Mouse (Mus musculus) E14TG2a.4 (cell line): ENCODE results near the gene Gm20388.
A peak's percentile ranks its signal among the peaks of the same experiment; 100 is the strongest.

Experiments
- H3K27me3 ChIP-seq: 2 replicates; pipeline ENCODE4 v1.6.1; 2014; ENCODE audit warnings: low read length, control low read depth; ENCODE audit not compliant: insufficient read depth
- H3K36me3 ChIP-seq: 2 replicates; pipeline ENCODE4 v1.6.1; 2014; ENCODE audit warnings: low read length, control low read depth; ENCODE audit not compliant: insufficient read depth
- H3K4me1 ChIP-seq: replicated peaks from 2 replicates; pipeline ENCODE4 v1.6.1; 2014; ENCODE audit warnings: low read depth, low read length, control low read depth
- H3K4me3 ChIP-seq: replicated peaks from 2 replicates; pipeline ENCODE4 v1.5.1; 2014; ENCODE audit warnings: mild to moderate bottlenecking, low read length
- H3K9me3 ChIP-seq: 2 replicates; pipeline ENCODE4 v1.6.1; 2014; ENCODE audit warnings: low read length, control low read depth
- CTCF ChIP-seq: conservative IDR thresholded peaks from 2 replicates; pipeline ENCODE4 v1.5.1; 2014; ENCODE audit warnings: low read length
- NANOG ChIP-seq: IDR thresholded peaks from 2 replicates; pipeline ENCODE4 v1.6.1; 2014; ENCODE audit warnings: borderline replicate concordance, low read length, mixed read lengths
- POU5F1 ChIP-seq: IDR thresholded peaks from 2 replicates; pipeline ENCODE4 v1.6.1; 2014; ENCODE audit warnings: low read length, borderline replicate concordance

Gm20388 gene

DNA sequence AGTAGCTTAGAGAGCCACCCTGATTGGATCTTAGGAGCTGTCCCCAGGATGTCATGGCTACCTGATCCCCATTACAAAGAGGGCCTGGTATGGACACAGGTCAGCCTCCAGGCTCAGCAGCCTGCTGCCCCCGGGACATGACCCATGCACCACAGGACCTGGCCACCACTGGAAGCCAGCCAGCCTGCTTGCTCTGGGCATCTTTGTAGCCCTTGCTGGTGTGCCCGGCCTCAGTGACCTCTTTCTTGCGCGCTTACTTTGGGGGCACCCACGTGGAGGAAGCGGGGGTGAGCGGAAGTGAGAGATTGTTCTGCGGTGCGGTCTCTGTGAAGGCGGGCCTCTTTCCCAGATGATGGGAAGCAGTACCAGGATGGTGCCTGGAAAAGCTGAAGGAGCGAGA, 641.9 kb downstream of the Gm20388 start:
- no peak for TF ChIP-seq POU5F1
- TF ChIP-seq CTCF: no peak
- no peak for TF ChIP-seq NANOG
- Histone ChIP-seq H3K27me3 (no peaks in the 10 kb centered on the region; the same call in 1 of the 2 replicates), H3K4me3 (0 out of 2 replicates have a peak overlapping the region, but pooled peaks have one; percentile 49), H3K9me3 (no peaks in the 10 kb centered on the region), H3K36me3 (peaks cover 85% of the 10 kb centered on the region), H3K4me1 (peaks cover 100% of the 10 kb centered on the region)

DNA sequence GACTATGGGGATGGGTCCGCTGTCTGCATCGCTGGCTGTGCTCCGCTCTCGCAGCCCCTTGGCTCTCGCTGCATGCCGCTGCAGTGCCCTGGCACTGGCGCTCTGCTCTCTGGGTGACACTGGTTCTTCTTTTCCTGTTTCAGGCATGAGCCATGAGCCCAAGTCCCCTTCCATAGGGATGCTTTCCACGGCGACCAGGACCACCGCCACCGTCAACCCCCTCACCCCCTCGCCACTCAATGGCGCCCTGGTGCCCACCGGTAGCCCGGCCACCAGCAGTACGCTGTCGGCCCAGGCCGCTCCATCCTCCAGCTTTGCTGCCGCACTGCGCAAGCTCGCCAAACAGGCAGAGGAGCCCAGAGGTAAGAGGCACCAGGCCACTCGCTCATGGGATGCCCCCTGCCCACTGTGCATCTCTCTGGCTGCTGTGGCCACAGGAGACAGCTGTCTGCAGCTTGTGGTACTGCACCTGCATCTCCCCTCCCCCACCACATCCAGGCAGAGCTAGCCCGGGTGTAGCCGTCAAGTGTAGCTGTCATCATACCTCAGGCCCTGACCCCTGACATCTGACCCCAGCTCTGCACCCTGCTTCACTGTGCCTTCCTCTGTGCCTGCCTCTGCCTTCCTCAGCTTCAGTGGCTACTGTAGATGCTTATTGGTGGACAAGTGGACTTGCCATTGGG, 642.9 kb downstream of the Gm20388 start:
- Histone ChIP-seq H3K27me3 (no peaks in the 10 kb centered on the region; the same call in 1 of the 2 replicates), H3K4me1 (peaks cover 100% of the 10 kb centered on the region), H3K4me3 (peak overlapping the region; percentile 49; the same call in 1 of the 2 replicates), H3K36me3 (peaks cover 85% of the 10 kb centered on the region), H3K9me3 (no peaks in the 10 kb centered on the region)
- no peak for TF ChIP-seq NANOG

DNA sequence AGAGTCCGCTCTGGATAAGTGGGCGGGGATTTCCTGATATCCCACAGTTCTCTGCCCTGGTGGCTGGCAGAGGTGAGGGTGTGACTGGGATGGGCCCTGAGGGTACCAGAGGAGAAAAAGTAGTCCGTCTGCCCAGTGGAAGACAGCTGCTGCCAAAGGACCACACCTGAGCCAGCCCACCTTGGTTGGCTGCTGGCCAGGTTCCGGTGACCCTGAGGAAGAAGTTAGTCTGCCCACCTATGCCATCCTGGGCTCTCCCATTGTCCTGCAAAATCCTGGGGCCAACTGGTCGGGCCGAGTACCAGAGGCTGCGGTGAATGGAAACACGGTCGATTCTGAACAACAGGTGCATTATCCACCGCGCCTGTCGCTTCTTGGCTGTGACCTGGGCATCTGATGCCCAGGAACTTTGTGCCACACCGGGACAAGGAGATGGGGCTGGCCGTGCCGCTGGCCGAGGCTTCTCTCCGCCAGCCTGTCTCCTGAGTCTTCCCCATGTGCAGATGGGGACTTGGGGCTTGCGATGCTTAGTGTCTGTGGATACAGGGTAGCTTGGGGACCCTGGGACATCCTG, 643.9 kb downstream of the Gm20388 start:
- Histone ChIP-seq H3K27me3 (no peaks in the 10 kb centered on the region), H3K36me3 (peaks cover 89% of the 10 kb centered on the region), H3K4me3 (no peak overlapping the region), H3K9me3 (no peaks in the 10 kb centered on the region), H3K4me1 (peaks cover 100% of the 10 kb centered on the region)
- no peak for TF ChIP-seq NANOG
- no peak for TF ChIP-seq POU5F1
- TF ChIP-seq CTCF: no peak

DNA sequence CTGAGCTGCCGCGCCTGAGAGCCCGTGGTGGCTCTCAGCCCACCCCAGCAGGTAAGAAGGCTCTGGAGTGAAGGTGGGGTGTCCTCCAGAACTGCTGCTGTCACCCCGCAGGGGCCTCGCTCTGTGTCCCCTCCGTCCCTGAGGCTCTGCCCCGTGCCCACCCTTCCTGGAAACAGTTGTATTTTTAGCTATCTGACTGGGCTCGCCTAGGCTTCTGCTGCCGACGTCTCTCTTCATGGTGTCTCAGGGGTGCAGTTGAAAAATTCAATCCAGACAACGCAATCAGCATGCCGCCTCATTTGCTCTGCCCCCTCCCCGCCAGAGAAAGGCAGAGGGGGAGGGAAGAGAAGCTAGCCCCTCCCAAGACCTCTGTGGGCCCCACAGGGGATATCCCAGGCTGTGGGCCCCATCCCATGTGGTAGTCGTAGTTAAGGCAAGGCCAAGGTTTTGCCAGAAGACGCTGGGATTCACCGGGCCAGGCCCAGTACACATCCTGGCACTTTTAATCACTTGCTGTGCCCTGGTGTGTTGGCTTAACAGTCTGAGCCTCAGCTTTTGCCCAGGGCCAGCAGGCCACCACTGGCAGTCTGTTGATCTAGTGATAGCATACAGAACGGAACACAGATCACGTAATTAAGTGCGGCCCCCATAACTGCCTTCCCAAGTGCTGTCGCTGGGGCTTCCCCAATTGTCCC, 645.7 kb downstream of the Gm20388 start:
- TF ChIP-seq POU5F1 (no peak), NANOG (no peak), CTCF (no peak)
- no peaks in the 10 kb centered on the region for H3K9me3 ChIP-seq
- no peak overlapping the region; the same call in 1 of the 2 replicates for H3K4me3 ChIP-seq
- H3K27me3 ChIP-seq: no peaks in the 10 kb centered on the region
- H3K4me1 ChIP-seq: peaks cover 100% of the 10 kb centered on the region
- peaks cover 98% of the 10 kb centered on the region for H3K36me3 ChIP-seq

DNA sequence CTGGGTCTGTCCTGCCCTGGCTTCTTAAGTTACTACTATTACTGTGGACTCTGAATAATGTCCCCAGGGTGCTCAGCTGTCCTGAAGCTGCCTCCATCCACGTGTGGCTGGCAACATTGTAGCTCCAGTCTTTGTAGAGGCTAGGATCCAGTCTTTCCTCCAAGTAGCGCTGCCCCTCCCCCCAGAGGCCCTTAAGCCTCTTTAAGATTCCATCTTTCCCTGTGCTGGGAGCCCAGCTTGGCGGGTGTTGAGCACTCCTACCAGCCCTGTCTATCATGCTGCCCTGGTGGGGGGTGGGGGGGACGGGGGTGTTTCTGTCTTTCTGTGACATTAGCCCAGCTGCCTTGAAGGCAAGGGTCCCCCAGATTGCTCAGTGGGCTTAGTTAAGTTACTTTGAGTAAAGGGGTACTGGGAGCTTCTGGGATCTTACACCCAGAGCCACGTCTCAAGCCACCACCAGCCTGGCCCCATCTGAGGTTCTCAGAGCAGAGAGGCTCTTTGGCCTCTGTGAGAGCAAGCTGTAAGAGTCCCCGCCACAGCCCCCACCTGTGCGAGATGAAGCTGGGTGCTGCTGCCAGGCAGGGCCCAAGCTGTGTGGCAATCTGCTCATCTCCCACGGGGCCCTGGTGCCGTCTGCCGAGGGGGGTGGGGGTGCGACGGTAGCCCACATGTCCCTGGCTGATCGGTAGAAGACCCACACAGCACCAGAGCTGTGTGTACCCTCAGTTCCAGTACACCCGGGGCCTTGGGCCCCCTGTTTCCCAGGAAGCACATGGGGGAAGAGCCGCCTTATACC, 646.7 kb downstream of the Gm20388 start:
- TF ChIP-seq POU5F1: no peak
- TF ChIP-seq NANOG: no peak
- no peak for TF ChIP-seq CTCF
- Histone ChIP-seq H3K4me3 (peak overlapping the region; percentile 49), H3K27me3 (no peaks in the 10 kb centered on the region), H3K36me3 (peaks cover 98% of the 10 kb centered on the region), H3K4me1 (peaks cover 100% of the 10 kb centered on the region), H3K9me3 (no peaks in the 10 kb centered on the region)

DNA sequence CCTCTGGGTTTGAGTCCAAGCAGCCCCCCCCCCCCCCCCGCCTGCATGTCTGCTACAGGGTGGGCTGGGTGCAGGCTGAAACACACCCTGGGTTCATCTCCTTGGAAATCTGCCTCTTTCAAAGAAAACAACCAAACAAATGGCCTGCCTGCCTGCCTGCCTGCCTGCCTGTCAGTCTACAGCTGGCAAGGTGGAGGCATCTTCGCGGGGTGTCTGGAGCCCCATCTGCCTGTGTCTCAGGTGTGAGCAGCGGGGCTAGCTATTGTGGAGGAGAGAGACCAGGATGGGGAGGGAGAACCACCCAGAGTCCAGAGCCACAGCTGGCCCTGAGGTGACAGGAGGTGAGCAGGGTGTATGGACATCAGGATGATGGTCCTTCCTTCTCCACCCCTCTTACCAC, 647.5 kb downstream of the Gm20388 start:
- H3K4me3 ChIP-seq: peak overlapping the region; percentile 13; the same call in 1 of the 2 replicates
- peaks cover 98% of the 10 kb centered on the region for H3K36me3 ChIP-seq
- TF ChIP-seq CTCF (no peak), NANOG (no peak), POU5F1 (no peak)
- H3K4me1 ChIP-seq: peaks cover 100% of the 10 kb centered on the region
- no peaks in the 10 kb centered on the region for H3K9me3 ChIP-seq
- H3K27me3 ChIP-seq: no peaks in the 10 kb centered on the region

DNA sequence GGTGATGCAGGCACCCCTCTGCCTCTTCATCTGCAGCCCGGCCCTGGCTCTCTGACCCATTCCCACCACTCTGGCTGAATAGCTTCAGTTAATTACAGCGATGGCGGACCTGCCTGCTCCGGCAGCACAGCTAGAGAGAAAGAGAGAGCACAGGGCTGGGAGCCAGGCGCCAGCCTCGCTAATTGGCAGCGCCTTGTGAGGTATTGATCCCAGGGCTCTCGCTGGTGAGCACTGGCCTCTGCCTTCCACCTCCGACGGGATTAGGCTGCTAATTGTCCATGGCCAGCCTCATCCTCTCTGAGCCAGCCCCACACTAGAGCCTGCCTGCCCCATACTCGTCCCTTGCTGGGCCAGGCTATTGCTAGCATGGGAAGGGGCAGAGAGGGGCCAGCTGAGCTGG, 649.0 kb downstream of the Gm20388 start:
- peaks cover 100% of the 10 kb centered on the region for H3K4me1 ChIP-seq
- peaks cover 98% of the 10 kb centered on the region for H3K36me3 ChIP-seq
- H3K9me3 ChIP-seq: no peaks in the 10 kb centered on the region
- no peaks in the 10 kb centered on the region for H3K27me3 ChIP-seq
- no peak for TF ChIP-seq NANOG
- H3K4me3 ChIP-seq: no peak overlapping the region

DNA sequence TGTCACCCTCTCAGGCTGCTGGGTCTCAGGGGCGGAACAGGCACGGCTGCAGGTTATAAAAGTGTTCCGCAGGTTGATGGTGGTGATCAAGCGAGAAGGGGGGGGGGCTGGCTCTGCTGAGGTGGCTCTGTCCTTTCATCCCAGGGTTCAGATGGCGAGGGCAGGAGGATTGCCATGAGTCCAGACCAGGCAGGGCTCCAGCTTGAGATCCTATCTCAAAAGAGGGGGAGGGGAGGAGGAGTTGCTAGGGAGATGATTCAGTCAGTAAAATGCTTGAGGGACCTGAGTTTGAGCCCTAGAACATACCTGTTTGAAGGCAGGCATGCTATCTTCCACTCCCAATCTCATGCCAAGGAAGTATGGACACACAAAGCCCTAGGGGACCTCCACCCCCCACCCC, 649.9 kb downstream of the Gm20388 start:
- H3K27me3 ChIP-seq: no peaks in the 10 kb centered on the region
- H3K36me3 ChIP-seq: peaks cover 98% of the 10 kb centered on the region
- H3K4me1 ChIP-seq: peaks cover 100% of the 10 kb centered on the region
- no peaks in the 10 kb centered on the region for H3K9me3 ChIP-seq
- TF ChIP-seq POU5F1 (no peak), CTCF (no peak), NANOG (no peak)
- no peak overlapping the region for H3K4me3 ChIP-seq
